ENCODE assay signal across 8 mouse cellular contexts in genomic region chr1:39935616-39936015, GRCm38 (mm10). TPM values are rescaled to one million over a fixed set of nuclear protein-coding genes. Genes with fewer than 3 reads are reported as not detected.
A peak's percentile ranks its signal among the peaks of the same experiment; 100 is the strongest.
DNase-seq lines count a peak whose midpoint lies in the region; ATAC-seq lines count a peak whose summit lies in the region.

No protein-coding gene starts in this region.

- DNase-seq in kidney, adult 11 months = no peak
- peak; percentile 52 for DNase-seq in brain, adult 2 months (ENCODE audit: low read depth, low spot score)
- no peak for DNase-seq in hindbrain, embryonic 14.5 days (ENCODE audit: low spot score)
- no peak for DNase-seq in cerebellum, adult 9-11 months
- no peak for DNase-seq in Muller cell, postnatal 12 days (ENCODE audit: inconsistent ontology term)
- DNase-seq in gastrocnemius, postnatal 14 days = no peak

- 2% methylated on average over 10 of the region's 10 CpGs for WGBS in kidney, embryonic 15.5 days
- under 1% methylated on average over 10 of the region's 10 CpGs for WGBS in hindbrain, embryonic 14.5 days
- under 1% methylated on average over 9 of the region's 10 CpGs for WGBS in midbrain, embryonic 16.5 days

- peak overlapping the region; percentile 44 for H3K4me3 ChIP-seq in kidney, embryonic 15.5 days (replicated peaks)
- H3K4me3 ChIP-seq in hindbrain, embryonic 14.5 days (replicated peaks; ENCODE audit: low read length) = no peak overlapping the region; the same call in 1 of the 2 replicates
- peak overlapping the region; percentile 25; the same call in 1 of the 2 replicates for H3K4me3 ChIP-seq in midbrain, embryonic 16.5 days (ENCODE audit: low read depth, low read length)

- no peaks in the 10 kb centered on the region for H3K9me3 ChIP-seq in kidney, embryonic 15.5 days (replicated peaks)
- no peaks in the 10 kb centered on the region for H3K9me3 ChIP-seq in hindbrain, embryonic 14.5 days (ENCODE audit: control insufficient read depth, low read length)
- H3K9me3 ChIP-seq in midbrain, embryonic 16.5 days (replicated peaks; ENCODE audit: control insufficient read depth, low read length, poor library complexity, severe bottlenecking) = no peaks in the 10 kb centered on the region

- intact Hi-C loops in gastrocnemius, postnatal 14 days (cut with DNase I; ENCODE audit: low total_unique reads) = loop anchor here (10.0 kb wide), 1 partner anchor 251 kb away; no protein-coding TSS in a partner anchor

- no peak overlapping the region for H3K27ac ChIP-seq in kidney, embryonic 15.5 days
- H3K27ac ChIP-seq in hindbrain, embryonic 14.5 days = no peak overlapping the region
- H3K27ac ChIP-seq in midbrain, embryonic 16.5 days (ENCODE audit: low read length) = no peak overlapping the region; the same call in 1 of the 2 replicates

- peak overlapping the region; percentile 65 for H3K4me2 ChIP-seq in kidney, embryonic 15.5 days
- peak overlapping the region; percentile 44 for H3K4me2 ChIP-seq in hindbrain, embryonic 14.5 days (replicated peaks)
- peak overlapping the region; percentile 56 for H3K4me2 ChIP-seq in midbrain, embryonic 16.5 days (ENCODE audit: low read length)

- no peaks in the 10 kb centered on the region for H3K36me3 ChIP-seq in kidney, embryonic 15.5 days
- 0 out of 2 replicates have a peak, but pooled peaks cover 8% of the 10 kb centered on the region for H3K36me3 ChIP-seq in hindbrain, embryonic 14.5 days (replicated peaks; ENCODE audit: control insufficient read depth, insufficient read depth)
- H3K36me3 ChIP-seq in midbrain, embryonic 16.5 days (ENCODE audit: control insufficient read depth, insufficient read depth, low read length) = no peaks in the 10 kb centered on the region

- no peak overlapping the region for H3K9ac ChIP-seq in kidney, embryonic 15.5 days
- no peak overlapping the region for H3K9ac ChIP-seq in hindbrain, embryonic 14.5 days
- no peak overlapping the region for H3K9ac ChIP-seq in midbrain, embryonic 16.5 days (ENCODE audit: low read depth, low read length)

- H3K27me3 ChIP-seq in kidney, embryonic 15.5 days = no peaks in the 10 kb centered on the region
- H3K27me3 ChIP-seq in hindbrain, embryonic 14.5 days (ENCODE audit: control insufficient read depth, insufficient read depth, low read length) = no peaks in the 10 kb centered on the region
- H3K27me3 ChIP-seq in midbrain, embryonic 16.5 days (ENCODE audit: control insufficient read depth, insufficient read depth, low read depth, low read length) = no peaks in the 10 kb centered on the region

- no peak for ATAC-seq in kidney, embryonic 15.5 days (replicated peaks; ENCODE audit: low FRiP score)
- ATAC-seq in hindbrain, embryonic 14.5 days (ENCODE audit: low FRiP score) = no peak
- no peak for ATAC-seq in midbrain, embryonic 16.5 days

- H3K4me1 ChIP-seq in kidney, embryonic 15.5 days = peaks cover 86% of the 10 kb centered on the region
- H3K4me1 ChIP-seq in hindbrain, embryonic 14.5 days (replicated peaks; ENCODE audit: control insufficient read depth, insufficient read depth, low read length) = peaks cover 92% of the 10 kb centered on the region
- peaks cover 83% of the 10 kb centered on the region for H3K4me1 ChIP-seq in midbrain, embryonic 16.5 days (ENCODE audit: control insufficient read depth, insufficient read depth, low read length)

RNA-seq across cellular contexts. Expression of gene Map4k4, which starts 34.9 kb away (rescaled TPM):
- 31.0 and 33.5 TPM in 2 replicates for polyA plus RNA-seq in kidney, embryonic 15.5 days (2015; fragmentation: Nextera tagmentation; extraction: Ambion mirVana)
- polyA plus RNA-seq in hindbrain, embryonic 14.5 days (2014; fragmentation: Nextera tagmentation; extraction: Ambion mirVana) = 46.5 and 51.2 TPM in 2 replicates
- 31.4 and 38.4 TPM in 2 replicates for polyA plus RNA-seq in midbrain, embryonic 16.5 days (2015; fragmentation: Nextera tagmentation; extraction: Ambion mirVana)
- 10 to 100 TPM; 53.2 to 53.6 TPM for total RNA-seq in gastrocnemius, postnatal 14 days (2021)
